Mouse (Mus musculus): Measurements from ENCODE around the gene Adamts4.
"Not testable (repeated sequence)": the region's sequence is repeated elsewhere in the genome, so short reads cannot be mapped to it uniquely, and the experiment has no call there.

The Adamts4 gene

DNA sequence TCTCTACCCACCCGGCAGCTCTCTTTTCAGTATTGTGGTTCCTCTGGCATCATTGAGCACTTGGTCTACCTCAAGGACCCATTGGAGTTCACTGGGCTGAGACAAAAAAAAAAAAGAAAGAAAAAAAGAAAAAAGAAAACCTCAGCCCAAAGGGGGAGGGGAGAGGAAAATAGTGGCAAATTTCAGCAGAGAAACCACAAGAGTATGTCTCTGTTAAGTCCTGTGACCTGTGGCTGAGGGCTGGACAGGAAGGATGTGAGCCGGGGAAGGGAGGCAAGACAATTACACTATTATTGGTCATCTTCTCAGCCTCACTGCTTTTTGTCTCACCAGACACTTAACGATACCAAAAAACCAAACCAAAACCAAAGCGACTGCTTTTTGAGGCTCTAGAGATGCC lies 18.4 kb upstream of the Adamts4 start:
- no peak for DNase-seq

- no peak for DNase-seq
These were observed 17.9 kb upstream of the Adamts4 start for GRCm38 (mm10) chr1:171232348-171232747.

DNA sequence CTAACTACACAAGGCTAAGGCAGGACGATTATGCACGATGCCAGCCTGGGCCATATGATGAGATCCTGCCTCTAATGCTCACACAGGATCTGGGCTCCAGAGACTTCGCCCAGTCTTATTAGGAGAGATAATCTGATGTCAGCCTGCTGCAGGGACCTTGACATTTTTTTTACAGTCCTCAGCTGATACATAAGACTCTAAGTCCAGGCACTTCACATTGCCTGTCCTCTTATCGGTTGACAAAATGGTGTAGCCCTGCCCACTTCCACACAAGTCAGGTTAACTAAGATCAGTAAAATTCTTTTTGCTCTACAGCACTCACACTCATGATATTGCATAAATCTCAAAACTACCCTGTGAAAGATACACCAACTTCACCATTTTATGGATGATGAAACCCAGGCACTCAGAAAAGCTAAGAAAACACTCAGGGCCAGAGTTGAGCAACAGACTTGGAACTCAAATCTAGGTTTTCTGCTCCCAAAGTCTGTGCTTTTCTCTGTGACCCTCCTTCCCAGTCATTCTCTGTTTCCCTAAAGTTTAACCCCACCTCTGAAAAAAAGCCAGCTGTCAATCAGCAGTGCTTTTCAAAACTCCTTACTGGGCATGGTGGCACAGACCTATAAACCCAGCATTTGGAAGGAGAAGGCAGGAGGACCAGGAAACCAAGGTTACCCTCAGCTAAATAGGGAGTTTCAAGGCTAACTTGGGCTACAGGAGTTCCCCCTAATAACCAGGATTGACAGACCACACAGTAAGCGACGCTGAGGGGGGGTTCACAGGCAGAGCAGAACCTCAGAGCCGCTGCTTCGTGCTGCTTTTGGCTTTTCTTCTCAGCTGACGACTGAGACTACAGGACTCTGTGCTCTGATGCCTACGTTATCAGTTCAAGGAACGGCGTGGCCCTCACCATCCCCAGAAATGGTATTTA lies 17.2 kb upstream of the Adamts4 start:
- DNase-seq: no peak

- DNase-seq: no peak
These were observed 16.1 kb upstream of the Adamts4 start, which contains the start of gene Fcer1g for GRCm38 (mm10) chr1:171234126-171234525. Gene Fcer1g (minus strand): TSS chr1:171234365.

GRCm38 (mm10) chr1:171234538-171234937 lies 15.7 kb upstream of the Adamts4 start:
- DNase-seq: no peak

GRCm38 (mm10) chr1:171235791-171236190 lies 14.4 kb upstream of the Adamts4 start:
- no peak for DNase-seq

DNA sequence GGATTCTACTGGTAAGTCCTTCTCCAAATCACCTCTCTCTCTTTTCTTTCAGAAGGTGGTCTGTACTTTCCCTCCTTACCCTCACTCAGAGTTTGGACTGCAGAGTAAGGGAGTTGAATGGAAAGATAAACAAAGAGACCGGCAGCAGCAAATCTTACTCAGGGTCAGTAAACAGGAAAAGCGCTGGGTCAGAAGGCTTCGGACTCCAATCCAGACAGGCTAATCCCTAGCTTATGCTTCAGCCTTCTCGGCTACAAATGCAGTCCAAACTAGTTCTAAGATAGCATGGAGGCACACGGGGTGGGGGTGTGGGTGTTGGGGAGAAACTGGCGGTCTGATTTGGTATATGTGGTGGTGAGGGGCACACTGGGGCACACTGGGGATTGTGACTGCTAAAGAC lies 12.8 kb upstream of the Adamts4 start:
- DNase-seq: no peak

DNA sequence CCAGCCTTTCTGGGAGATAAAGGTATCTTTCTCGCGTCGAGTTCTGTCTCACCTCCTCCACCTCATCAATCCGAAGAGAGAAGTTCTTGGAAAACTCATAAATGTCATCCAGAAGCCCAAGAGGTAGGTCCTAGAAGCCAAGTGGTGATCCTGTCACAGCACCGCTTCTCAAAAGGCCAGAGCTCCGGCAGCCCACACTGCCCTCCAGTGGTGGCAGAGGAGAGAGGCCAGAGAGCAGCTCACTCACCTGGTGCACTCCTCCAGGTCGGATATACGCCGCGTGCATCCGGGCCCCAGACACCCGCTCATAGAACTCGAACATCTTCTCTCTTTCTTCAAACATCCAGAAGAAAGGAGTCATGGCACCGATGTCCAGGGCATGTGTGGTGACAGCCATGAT lies 11.8 kb upstream of the Adamts4 start:
- DNase-seq: peak in 1 of 2 experiments; percentile 61

DNA sequence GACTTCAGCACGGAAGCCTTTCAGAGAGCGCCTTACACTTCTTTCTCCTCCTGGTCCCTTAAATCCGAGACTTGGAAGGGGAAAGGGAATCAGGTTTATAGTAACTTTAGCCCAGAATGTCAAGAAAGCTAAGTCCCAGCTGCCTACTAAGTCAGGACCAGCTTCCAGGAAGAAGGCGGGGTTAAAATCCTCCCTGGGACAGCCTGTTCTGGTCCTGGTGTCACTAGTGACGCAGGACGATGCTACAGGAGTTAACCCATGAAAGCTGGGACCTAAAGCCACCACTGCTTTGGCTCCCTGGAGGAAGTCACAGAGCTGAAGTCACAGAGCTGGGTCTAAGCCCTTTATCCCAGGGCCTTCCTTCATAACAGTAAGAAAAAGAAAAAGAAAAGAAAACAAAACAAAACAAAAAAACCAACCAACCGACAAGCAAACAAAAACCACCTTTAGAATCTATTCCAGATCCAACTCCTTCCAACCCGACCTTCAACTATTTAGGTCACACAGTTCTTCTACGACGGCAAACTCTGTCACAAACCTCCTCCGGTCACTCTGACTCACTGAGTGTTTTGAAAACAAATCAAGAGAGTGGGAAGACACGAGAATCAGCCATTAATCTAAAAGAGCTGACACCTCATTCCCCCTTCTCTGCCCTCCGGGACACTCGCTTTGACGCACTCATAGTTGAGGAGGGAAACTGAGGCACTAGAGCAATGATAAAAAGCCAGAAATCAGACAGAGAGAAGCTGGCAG lies 10.1 kb upstream of the Adamts4 start:
- no peak for DNase-seq

DNA sequence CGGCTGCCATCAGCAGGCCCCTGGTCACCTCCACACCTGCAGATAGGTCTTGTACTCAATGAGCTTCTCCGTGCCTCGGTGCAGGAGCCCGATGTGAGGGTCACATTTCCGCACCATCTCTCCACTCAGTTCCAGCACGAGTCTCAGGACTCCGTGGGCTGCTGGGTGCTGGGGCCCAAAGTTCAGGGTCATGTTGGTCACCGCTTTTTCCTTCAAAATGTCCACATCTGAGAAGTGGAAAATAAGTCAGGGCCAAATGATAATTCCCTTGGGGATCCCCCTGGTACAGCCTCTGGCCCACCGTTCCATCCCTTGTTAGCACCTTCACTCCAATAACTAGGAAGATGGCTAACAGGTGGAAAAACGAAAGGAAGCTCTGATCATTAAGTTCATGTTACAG lies 9.3 kb upstream of the Adamts4 start:
- no peak for DNase-seq

DNA sequence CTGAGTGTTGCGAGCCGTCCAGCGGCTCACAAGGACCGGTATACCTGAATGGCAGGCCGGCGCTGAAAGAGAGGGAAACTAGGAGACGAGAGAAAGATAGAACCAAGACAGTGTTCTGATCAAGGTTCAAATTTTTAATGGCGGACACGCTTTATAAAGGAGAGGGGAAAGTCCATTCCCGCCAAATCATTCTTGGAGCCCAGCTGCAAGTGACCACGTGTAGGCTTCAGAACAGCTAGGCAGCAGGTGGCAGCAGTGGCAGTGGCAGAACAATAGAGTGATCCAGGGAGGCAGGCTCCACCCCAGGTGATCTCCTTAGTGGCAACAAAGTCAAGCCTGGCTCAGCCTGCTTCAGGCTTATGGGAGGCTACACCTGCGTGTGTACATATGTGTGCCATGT lies 8.3 kb upstream of the Adamts4 start:
- not testable (repeated sequence) for DNase-seq

- DNase-seq: no peak
These were observed 4.9 kb upstream of the Adamts4 start for GRCm38 (mm10) chr1:171245353-171245752.

DNA sequence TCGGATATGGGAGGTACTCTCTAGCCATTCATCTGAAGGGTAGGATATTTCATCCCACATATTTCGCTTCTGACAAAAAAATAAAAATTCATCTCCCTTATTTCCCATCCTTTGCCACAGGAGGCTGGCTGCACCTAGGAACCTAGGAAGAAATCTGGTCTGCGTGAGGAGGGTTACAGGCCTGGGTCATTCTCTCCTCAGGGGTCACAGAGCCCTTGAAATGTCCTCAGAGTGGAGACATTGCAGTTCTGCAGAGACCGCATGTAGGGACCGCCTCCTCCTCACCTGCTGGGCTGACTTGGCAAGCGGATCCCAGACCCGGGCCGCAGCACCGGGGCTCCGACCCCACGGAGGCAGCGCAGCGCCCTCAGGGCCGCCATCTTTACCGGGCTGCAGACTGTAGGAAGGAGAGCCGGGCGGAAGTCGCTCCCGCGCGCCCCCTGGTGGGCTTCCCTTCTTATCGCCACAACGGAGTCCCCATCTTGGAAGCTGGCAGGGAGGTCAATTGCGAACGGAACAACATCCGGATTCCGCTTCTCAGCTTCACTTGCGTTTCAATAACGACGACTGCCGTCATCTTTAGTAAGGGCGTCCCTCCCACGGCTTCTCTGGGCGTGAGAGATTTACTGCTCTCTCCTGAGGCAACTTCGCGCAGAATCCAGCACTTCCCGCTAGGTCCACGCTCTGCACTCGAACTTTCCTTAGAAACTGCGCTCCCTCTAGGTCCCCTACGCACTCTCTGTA lies 3.3 kb upstream of the Adamts4 start:
- DNase-seq: peak; percentile 97 to 99

GRCm38 (mm10) chr1:171247453-171247841 lies 2.8 kb upstream of the Adamts4 start:
- peak in 1 of 2 experiments; percentile 24 for DNase-seq

DNA sequence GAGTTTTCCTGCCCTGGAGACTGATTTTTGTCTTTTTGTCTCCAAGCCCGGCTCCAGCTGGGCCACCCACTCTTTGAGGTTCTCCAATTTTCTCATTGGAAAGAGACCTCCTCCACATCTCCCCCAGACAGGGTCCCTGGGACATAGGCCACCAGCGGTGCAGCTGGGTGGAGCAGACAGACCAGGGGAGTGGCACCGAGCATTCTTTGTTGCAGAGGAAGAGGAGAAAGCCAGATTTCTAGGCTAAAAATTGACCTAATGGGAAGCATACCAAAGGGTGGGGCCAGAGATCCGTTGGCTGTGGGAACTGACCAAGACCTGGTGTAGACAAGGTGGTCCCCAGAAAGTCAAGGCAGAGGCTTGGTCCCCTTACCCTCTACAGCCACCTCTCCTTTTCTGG lies 2.3 kb upstream of the Adamts4 start:
- no peak for DNase-seq

GRCm38 (mm10) chr1:171248386-171249226 lies 1.6 kb upstream of the Adamts4 start:
- DNase-seq: no peak

DNA sequence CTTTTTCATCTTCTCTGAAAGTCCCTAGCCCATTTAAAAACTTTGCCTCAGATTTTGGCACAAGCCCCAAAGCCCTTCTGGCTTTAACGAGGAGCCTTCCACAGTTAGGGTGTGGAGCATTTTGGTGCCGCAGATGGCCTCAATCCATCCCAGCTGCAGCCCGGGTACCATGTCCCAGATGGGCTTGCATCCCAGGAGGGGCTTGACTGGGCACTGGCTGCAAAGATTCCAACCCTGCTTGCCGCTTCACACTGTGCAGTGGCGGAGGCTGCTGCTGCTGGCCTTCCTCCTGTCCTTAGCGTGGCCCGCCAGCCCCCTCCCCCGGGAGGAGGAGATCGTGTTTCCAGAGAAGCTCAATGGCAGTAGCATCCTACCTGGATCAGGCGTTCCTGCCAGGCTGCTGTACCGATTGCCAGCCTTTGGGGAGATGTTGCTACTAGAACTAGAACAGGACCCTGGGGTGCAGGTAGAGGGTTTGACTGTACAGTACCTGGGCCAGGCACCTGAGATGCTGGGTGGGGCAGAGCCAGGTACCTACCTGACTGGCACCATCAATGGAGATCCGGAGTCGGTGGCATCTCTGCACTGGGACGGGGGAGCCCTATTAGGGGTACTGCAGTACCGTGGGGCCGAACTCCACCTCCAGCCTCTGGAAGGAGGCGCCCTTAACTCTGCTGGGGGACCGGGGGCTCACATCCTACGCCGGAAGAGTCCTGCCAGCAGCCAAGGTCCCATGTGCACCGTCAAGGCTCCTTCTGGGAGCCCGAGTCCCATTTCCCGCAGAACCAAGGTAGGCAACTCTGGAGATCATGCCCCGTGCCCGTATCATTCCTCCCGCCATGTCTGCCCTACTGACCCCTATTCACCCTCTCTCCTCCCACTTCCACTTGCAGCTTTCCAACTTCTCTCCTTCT lies 716 bp downstream of the Adamts4 start, which contains the start of gene Ndufs2:
Gene Ndufs2, minus strand, starts transcription at position 709 of the 914 bp plus-strand sequence.
- DNase-seq: no peak

- no peak for DNase-seq
These were observed 1.5 kb downstream of the Adamts4 start for GRCm38 (mm10) chr1:171251594-171252324.

DNA sequence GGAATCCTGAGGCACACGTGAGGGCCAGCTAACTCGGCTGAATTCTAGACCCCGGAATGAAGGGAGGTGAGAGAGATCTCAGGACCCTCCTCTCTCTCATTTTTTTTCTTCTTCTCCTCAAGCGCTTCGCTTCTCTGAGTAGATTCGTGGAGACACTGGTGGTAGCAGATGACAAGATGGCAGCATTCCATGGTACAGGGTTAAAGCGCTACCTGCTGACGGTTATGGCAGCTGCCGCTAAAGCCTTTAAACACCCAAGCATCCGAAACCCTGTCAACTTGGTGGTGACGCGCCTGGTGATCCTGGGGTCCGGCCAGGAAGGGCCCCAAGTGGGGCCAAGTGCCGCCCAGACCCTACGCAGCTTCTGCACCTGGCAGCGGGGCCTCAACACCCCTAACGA lies 2.2 kb downstream of the Adamts4 start:
- no peak for DNase-seq

DNA sequence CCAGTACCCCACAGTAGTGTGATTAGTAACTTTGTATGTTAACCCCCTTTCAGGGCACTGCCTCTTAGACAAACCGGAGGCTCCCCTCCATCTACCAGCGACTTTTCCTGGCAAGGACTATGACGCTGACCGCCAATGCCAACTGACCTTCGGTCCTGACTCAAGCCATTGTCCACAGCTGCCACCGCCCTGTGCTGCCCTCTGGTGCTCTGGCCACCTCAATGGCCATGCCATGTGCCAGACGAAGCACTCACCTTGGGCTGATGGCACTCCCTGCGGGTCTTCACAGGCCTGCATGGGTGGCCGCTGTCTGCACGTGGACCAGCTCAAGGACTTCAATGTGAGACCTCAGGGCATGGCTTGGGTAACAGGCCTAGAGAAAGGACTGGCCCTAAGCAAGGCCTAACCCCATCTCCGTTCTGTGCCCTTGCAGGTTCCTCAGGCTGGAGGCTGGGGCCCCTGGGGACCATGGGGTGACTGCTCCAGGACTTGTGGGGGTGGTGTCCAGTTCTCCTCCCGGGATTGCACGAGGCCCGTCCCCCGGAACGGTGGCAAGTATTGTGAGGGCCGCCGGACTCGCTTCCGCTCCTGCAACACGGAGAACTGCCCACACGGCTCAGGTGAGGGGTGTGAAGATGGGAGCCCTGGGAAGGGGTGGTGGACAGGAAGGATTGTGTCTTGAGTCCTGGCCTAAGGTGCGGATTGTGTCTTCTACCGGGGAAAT lies 6.0 kb downstream of the Adamts4 start:
- DNase-seq: no peak

All from cerebellum, adult 18-20 months (tissue).